Mouse (Mus musculus) heart, adult 2 months (tissue): Measurements from ENCODE around the gene Tmem198.

ENCODE experiments used
- CTCF ChIP-seq: fragments of 200-600 bp; IDR thresholded peaks from 2 replicates; pipeline ENCODE4 v1.8.1; 2022; ENCODE audit warnings: antibody characterized with exemption, mild to moderate bottlenecking, moderate library complexity
- EP300 ChIP-seq: fragments of 200-500 bp; IDR thresholded peaks from 2 replicates; pipeline ENCODE4 v1.6.1; 2011; ENCODE audit warnings: low read depth, low read length, control low read depth; ENCODE audit not compliant: insufficient read depth
- POLR2A ChIP-seq: fragments of 200-500 bp; IDR thresholded peaks from 2 replicates; pipeline ENCODE4 v1.6.1; 2011; ENCODE audit warnings: mild to moderate bottlenecking, low read depth, low read length, control low read depth; ENCODE audit not compliant: insufficient read depth

DNA sequence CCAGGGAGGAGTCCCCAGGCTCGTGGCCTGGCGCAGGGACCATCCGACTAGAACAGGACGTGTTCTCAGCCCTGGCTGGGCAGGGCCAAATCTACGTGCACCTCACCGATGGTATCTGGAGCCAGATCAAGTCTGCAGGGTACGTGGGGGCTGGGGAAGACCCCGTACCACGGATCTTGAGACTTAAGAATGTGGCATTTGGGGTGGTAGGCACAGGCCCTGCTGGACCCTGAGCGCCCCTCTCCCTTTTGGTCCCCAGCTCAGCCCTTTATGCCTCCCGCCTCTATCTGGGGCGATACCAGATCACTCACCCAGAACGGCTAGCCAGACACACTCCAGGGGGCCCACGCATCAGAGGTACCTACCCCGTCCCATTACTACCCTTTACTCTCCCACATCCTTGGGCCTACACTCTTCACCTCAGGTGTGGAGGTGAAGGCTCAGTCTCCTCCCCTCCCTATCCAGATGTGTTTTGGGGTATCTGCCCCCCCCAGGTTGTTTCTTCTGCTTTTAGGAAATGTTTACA is 37.8 kb upstream of the Tmem198 start:
- TF ChIP-seq POLR2A (no peak), CTCF (no peak), EP300 (no peak)
